Mouse (Mus musculus) hematopoietic multipotent progenitor cell, adult 10-12 weeks (in vitro differentiated cells): Measurements from ENCODE around the gene Stat3. TPM values are rescaled to one million over a fixed set of nuclear protein-coding genes. Genes with fewer than 3 reads are reported as not detected.

Source experiments
- polyA plus RNA-seq: library from polyadenylated mRNA; stranded (reverse); fragments of >175 nt; gene quantifications from 2 replicates; pipeline ENCODE4 v1.2.3, GENCODE M21; 2012; ENCODE audit warnings: low replicate concordance

Gene Stat3
- 79.6 and 120 TPM in 2 replicates for polyA plus RNA-seq

GRCm38 (mm10) chr11:100939512-100940151 lies at the start of gene Stat3:
Stat3 (minus strand) TSS chr11:100939540.

GRCm38 (mm10) chr11:100970557-100970937 lies 31.2 kb upstream of the Stat3 start, which contains the start of gene Cavin1:
Cavin1 (minus strand) TSS chr11:100970887.

GRCm38 (mm10) chr11:100858935-100859578 lies 80.3 kb downstream of the Stat3 start, which contains the start of gene Stat5a:
Stat5a (plus strand) TSS chr11:100859351.

GRCm38 (mm10) chr11:100850038-100850777 lies 89.1 kb downstream of the Stat3 start, which contains the start of gene Stat5b:
Stat5b (minus strand) TSS chr11:100850724.

Other genes with a start within 250 kb of the Stat3 start
- gene Zfp385c, start 247.1 kb downstream of the Stat3 start, polyA plus RNA-seq, result 0.10 and 1.0 TPM in 2 replicates
- gene Dhx58, start 235.3 kb downstream of the Stat3 start, polyA plus RNA-seq, result 28.1 and 48.4 TPM in 2 replicates
- gene Kat2a, start 227.1 kb downstream of the Stat3 start, polyA plus RNA-seq, result 43.0 and 46.2 TPM in 2 replicates
- 0.34 TPM in 1 of 2 replicates, not detected in the other for gene Hspb9, start 225.7 kb downstream of the Stat3 start, polyA plus RNA-seq
- gene Rab5c, start 201.3 kb downstream of the Stat3 start, polyA plus RNA-seq, result 333 and 444 TPM in 2 replicates
- gene Kcnh4, start 179.6 kb downstream of the Stat3 start, polyA plus RNA-seq, result 1.9 and 2.0 TPM in 2 replicates
- not detected in 2 replicates for gene Hcrt, start 176.6 kb downstream of the Stat3 start, polyA plus RNA-seq
- gene Ghdc, start 168.6 kb downstream of the Stat3 start, polyA plus RNA-seq, result 10.9 and 12.2 TPM in 2 replicates
- 50.6 and 56.2 TPM in 2 replicates for gene Stat5b, start 88.8 kb downstream of the Stat3 start, polyA plus RNA-seq
- gene Stat5a, start 80.2 kb downstream of the Stat3 start, polyA plus RNA-seq, result 23.5 and 32.6 TPM in 2 replicates
- gene Cavin1, start 31.3 kb upstream of the Stat3 start, polyA plus RNA-seq, result 0.99 and 2.9 TPM in 2 replicates
- gene Atp6v0a1, start 69.9 kb upstream of the Stat3 start, polyA plus RNA-seq, result 44.2 and 52.4 TPM in 2 replicates
- 14.9 and 32.1 TPM in 2 replicates for gene Naglu, start 130.5 kb upstream of the Stat3 start, polyA plus RNA-seq
- gene Hsd17b1, start 138.9 kb upstream of the Stat3 start, polyA plus RNA-seq, result 2.1 and 2.3 TPM in 2 replicates
- 20.7 and 25.1 TPM in 2 replicates for gene Coasy, start 143.0 kb upstream of the Stat3 start, polyA plus RNA-seq
- gene Mlx, start 147.7 kb upstream of the Stat3 start, polyA plus RNA-seq, result 17.8 and 27.4 TPM in 2 replicates
- 4.1 and 8.0 TPM in 2 replicates for gene Psmc3ip, start 155.9 kb upstream of the Stat3 start, polyA plus RNA-seq
- gene Retreg3, start 180.4 kb upstream of the Stat3 start, polyA plus RNA-seq, result 20.0 and 29.0 TPM in 2 replicates
- gene Tubg1, start 180.4 kb upstream of the Stat3 start, polyA plus RNA-seq, result 38.0 and 72.6 TPM in 2 replicates
- 9.0 and 11.8 TPM in 2 replicates for gene Tubg2, start 216.4 kb upstream of the Stat3 start, polyA plus RNA-seq
- gene Cntnap1, start 231.0 kb upstream of the Stat3 start, polyA plus RNA-seq, result 0.79 and 2.3 TPM in 2 replicates
- gene Plekhh3, start 231.8 kb upstream of the Stat3 start, polyA plus RNA-seq, result 4.4 and 26.2 TPM in 2 replicates
- 3.1 and 8.7 TPM in 2 replicates for gene Ccr10, start 235.9 kb upstream of the Stat3 start, polyA plus RNA-seq